Mouse (Mus musculus): Measurements from ENCODE around the gene Magea2.
"Not testable (repeated sequence)": the region's sequence is repeated elsewhere in the genome, so short reads cannot be mapped to it uniquely, and the experiment has no call there.

Magea2 gene

DNA sequence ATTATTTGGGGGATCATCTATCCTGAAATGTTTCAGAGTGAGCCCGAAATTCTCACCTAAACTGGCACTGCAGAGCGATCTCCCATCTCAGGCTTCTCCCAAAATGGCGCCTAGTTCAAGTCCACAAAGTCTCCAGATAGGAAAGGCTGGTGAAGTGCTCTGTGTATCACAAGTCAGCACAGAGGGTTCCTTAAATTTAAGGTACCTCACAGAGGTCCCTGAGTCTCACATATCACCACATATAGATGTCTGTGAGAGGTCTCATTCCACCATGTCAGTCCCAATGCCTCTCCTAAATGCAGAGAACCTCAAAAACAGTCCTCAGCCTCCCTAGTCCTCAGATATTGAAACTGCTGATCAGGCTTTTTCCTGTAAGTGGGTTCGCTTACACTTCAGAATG is at the start of gene Magea2:
Gene Magea2 (minus strand): TSS at position 101 of the 400 bp plus-strand sequence.
- DNase-seq (ENCODE audit: low read depth) = not testable (repeated sequence)

DNA sequence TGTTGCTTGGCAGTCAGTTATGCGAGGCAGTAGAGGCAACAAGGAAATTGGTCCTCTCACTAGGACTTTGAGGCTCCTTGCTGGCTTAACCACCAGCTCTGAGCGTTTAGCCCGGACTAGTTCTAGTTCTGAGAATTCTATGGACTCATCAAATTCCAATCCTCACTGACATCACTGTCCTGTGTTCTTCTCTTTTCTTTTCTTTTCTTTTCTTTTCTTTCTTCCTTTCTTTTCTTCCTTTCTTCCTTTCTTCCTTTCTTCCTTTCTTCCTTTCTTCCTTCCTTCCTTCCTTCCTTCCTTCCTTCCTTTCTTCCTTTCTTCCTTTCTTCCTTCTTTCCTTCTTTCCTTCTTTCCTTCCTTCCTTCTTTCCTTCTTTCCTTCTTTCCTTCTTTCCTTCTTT is 34.8 kb upstream of the Magea2 start, which contains the start of gene Cldn34b2:
Gene Cldn34b2 (minus strand): TSS at position 101 of the 400 bp plus-strand sequence.
- DNase-seq (ENCODE audit: low read depth) = not testable (repeated sequence)

DNA sequence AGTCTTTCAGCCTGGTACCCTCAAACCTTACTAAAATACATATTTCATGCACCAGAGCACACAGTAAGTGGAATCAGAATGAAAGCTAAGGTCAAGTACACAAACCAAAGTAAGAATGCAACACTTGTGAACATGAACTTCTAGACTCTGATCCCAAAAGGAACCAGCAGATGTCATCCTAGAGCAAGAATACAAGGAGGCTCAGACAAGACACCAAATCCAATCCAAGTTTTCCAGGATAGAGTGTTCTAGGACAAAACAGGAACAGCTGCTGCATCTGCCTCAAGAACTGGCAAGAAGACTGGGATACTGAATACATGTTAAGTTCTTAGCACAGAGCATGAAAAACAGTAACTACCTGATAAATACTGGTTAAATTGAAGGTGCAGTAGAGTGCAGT is 4.6 kb upstream of the Magea2 start:
- DNase-seq (ENCODE audit: low read depth) = peak; percentile 0

DNA sequence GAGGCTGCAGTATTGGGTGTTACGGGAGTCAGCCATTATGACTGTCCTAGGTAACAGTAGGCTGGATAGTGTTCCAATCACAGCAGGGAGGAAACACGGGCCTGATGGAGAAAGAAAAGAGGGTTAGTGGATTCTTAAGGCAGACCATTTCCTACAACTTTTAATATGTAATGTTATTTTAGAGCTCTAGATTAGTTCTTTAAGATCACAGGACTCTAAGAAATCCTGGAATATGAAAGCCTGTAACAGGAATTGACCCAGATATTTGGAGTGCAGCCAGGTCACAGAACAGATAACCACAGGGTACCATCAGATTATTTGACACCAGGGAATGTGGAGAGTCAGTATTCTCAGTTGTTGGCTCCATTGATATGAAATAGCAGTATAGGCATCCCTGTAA is 3.8 kb downstream of the Magea2 start, which contains the start of gene Magea1:
Gene Magea1 (minus strand): TSS at position 101 of the 400 bp plus-strand sequence.
- not testable (repeated sequence) for DNase-seq (ENCODE audit: low read depth)

DNA sequence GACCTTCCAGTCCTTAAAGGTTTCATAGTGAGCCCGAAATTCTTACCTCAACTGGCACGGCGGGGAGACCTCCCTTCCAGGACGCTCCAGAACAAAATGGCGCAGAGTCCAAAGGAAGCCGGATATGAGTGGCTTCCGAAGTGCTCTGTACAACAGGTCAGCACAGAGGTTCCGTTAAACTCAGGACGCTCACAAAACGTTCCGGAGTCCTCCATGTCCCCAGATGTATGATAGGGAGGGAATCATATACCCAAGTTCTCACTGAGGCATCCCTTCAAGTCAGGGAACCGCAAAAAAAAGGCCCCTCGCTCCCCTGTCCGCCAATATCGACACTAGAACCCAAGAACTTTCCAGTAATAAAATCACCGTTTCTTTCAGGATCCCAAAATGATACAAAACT is 30.4 kb downstream of the Magea2 start, which contains the start of gene Magea5:
Gene Magea5 (minus strand): TSS at position 101 of the 400 bp plus-strand sequence.
- not testable (repeated sequence) for DNase-seq (ENCODE audit: low read depth)

DNA sequence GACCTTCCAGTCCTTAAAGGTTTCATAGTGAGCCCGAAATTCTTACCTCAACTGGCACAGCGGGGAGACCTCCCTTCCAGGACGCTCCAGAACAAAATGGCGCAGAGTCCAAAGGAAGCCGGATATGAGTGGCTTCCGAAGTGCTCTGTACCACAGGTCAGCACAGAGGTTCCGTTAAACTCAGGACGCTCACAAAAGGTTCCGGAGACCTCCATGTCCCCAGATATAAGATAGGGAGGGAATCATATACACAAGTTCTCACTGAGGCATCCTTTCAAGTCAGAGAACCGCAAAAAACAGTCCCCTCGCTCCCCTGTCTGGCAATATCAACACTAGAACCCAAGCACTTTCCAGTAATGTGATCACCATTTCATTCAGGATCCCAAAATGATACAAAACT is 97.7 kb downstream of the Magea2 start, which contains the start of gene Magea8:
Gene Magea8 (minus strand): TSS at position 101 of the 400 bp plus-strand sequence.
- DNase-seq (ENCODE audit: low read depth) = not testable (repeated sequence)

Measured in naive thymus-derived CD4-positive, alpha-beta T cell, adult 2 months (primary cell).